Mouse (Mus musculus): ENCODE data around the gene Stam2.

Stam2 gene

DNA sequence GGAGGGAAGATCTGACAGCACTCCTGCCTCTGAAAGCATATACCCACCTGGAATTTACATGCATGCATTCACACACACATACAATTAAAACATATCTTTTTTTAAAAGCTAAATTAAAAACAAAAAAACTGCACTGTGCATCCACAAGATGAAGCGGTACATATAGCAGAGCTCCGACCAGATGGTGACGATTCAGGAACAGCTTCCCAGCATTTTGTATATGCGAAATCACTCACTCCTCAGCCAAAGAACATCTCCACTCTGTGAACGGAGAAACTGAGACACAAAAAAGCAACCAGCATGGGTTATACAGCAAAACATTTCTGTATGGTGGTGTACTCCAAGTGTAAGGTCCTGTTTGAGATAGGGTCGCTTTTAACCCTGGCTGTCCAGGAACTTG, 11.2 kb downstream of the Stam2 start:
- no peak for DNase-seq (ENCODE audit: low read depth, low spot score)

DNA sequence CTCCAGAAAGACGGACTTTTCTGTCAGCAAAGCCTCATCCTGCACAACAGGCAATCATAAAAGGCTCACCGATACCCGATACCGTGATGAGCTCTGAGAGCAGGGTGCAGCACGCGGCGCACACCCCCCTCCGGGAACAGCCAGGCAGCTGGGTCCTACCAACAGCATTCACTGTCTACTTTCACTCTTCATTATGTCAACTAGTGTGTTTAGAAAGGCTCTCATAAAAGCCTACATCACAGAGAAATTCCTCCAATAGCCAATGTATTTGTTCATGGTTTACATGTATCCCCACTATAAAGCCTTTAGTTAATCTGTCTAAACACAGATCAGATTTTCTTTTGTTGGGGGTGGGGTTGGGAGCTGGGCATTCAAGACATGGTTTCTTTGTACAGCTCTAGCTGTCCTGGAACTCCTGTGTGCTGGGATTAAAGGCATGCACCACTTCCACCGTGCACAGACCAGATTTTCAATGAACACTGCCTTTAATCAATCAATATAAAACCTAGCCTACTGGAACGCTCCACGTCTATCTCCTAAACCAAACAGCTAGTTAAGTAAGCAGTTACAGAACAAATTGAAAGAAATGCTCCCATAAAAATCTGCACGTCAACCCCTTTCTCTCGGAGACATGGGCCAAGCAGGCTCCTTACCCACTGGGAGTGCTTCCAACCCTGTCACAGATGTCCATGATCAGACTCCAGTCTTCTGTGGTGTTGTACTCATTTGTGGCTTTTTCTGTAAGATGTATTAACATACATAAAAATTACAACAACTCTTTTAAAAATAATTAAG, 21.7 kb downstream of the Stam2 start:
- DNase-seq (ENCODE audit: low read depth, low spot score) = no peak

DNA sequence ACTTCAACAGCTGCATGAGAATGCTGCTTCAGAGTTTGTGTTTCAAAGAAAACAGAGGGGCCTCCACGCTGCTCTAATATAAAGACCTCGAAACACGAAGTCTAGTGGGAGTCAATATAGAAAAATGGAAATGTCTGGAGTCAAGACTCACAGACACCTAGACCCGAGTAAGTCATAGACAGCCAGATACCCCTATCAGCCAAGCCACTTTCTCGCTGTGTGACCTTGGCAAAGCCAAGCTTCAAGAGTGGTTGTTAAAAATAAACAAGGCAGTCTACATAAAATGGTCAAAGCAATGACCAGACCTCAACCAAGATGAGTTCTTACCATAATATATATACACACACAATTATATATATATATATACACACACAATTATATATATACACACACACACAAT, 25.0 kb downstream of the Stam2 start:
- DNase-seq (ENCODE audit: low read depth, low spot score) = no peak

DNA sequence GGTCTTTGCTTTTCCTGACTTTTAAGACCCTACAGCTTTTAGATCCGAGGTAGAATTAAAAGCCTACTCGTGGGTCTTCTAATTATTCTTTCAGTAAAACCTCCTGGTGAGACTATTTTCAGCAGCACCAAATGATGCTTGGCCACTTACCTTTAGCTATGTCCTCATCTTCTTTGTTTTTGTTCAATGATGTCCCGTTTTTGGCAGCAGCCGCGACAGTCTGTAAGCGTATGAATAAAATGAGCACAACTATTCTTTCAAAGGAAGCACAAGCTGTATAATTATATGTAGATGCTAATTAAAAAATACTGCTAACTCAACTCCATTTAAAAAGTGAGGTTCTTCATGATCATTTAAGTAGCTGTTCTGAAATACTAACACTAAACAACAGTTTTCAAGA, 26.5 kb downstream of the Stam2 start:
- DNase-seq (ENCODE audit: low read depth, low spot score) = no peak

- no peak for DNase-seq (ENCODE audit: low read depth, low spot score)
Measured at GRCm38 (mm10) chr2:52714111-52714510, 28.0 kb downstream of the Stam2 start.

DNA sequence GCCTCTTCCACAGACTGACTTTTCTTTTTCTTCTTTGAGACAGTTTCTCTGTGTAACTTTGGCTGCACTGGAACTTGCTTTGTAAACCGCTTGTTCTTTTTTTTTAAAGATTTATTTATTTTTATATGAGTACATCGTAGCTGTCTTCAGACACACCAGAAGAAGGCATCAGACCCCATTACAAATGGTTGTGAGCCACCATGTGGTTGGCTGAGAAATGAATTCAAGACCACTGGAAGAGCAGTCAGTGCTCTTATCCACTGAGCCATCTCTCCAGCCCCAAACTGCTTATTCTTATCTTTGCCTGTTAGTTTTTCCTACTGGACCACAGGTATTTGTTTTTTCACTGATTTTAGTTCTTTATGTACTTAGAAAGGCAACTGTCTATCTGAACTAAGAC, 31.3 kb downstream of the Stam2 start:
- DNase-seq (ENCODE audit: low read depth, low spot score) = no peak

DNA sequence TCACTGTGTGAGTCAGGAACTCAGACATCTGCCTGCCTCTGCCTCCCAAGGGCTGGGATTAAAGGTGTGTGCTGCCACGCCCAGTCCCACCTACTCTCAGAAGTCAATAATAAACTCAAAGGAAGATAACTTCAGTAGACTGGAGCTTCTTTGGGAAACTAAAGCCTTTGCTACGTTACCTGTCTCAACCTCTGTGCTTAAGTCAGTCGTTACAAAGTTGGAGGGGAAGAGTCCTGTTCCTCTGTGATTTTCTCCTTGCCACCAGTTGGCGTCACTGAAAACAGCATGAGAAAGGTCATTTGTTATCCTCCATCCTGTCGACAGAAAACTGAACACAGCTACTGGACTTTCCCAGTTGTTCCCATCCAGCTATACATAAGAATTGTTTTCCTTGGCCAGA, 32.7 kb downstream of the Stam2 start:
- no peak for DNase-seq (ENCODE audit: low read depth, low spot score)

DNA sequence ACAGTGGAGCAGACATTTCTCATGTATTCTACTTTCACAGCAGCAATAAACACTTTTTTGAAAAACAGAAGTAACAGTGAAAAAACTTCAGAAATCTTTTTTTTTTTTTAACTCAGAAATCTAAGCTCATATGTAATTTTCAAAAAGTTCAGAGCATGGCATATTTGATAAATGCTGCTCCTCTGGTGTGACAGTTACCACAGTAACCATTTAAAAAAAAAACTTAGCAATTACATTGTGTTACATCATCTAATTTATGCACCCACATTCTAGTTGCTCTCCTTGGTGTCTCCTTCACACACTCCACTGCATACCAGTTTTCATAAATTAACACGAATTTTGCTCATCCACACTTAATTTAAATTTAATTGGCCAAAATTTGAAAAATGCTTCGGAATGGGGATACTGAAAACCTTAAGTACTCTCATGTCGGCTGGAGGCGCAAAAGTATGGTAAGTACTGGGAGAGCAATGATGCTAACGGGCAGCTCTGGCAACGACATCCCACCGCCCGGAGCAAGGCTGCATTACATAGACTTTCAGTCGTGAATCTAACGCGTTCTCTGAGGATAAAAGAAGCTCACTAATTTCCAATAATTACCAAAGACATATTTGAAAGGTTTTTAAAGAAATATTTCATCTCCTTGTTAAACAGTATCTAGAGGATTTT, 40.6 kb downstream of the Stam2 start:
- DNase-seq (ENCODE audit: low read depth, low spot score) = no peak

GRCm38 (mm10) chr2:52700352-52700751, 41.7 kb downstream of the Stam2 start:
- no peak for DNase-seq (ENCODE audit: low read depth, low spot score)

- no peak for DNase-seq (ENCODE audit: low read depth, low spot score)
Measured at GRCm38 (mm10) chr2:52694604-52695003, 47.5 kb downstream of the Stam2 start.

- no peak for DNase-seq (ENCODE audit: low read depth, low spot score)
Measured at GRCm38 (mm10) chr2:52691745-52692144, 50.3 kb downstream of the Stam2 start.

DNA sequence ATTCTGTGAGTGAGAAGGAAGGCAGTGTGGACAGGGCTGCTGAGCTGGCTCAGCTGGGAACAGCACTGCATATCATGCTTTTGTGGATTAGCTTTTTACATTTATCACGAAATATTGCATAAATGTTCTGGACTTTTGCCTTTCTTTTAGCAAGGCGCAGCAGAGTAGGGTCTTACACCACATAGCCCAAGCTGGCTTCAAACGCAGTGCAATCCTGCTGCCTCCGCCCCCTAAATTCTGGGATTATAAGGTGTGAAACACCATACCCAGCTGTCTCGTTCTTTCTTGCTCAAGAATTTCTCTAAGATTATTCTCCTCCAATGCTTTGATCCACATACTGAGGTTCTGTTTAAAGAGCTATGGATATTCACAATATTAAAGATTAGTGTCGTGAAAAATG, 55.5 kb downstream of the Stam2 start:
- DNase-seq (ENCODE audit: low read depth, low spot score) = no peak

DNA sequence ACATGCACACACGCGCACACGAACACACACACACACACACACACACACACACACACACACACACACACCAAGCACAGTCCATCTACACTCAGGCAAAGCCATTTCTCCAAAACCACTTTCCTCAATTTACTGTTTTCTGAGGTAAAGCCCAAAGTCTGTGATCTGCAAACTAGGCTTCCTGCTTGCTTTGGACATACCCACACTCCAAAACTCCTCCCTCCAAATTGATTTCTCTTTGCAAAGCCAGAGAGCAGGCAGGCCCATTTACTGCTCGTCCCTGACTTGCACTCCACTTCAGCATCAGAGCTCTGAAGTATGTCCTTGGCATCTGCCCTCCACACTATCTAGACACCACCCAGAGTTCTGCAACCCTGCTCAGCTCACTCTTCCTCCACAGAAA, 64.5 kb downstream of the Stam2 start:
- no peak for DNase-seq (ENCODE audit: low read depth, low spot score)

- no peak for DNase-seq (ENCODE audit: low read depth, low spot score)
Measured at GRCm38 (mm10) chr2:52676913-52677303, 65.2 kb downstream of the Stam2 start.

DNA sequence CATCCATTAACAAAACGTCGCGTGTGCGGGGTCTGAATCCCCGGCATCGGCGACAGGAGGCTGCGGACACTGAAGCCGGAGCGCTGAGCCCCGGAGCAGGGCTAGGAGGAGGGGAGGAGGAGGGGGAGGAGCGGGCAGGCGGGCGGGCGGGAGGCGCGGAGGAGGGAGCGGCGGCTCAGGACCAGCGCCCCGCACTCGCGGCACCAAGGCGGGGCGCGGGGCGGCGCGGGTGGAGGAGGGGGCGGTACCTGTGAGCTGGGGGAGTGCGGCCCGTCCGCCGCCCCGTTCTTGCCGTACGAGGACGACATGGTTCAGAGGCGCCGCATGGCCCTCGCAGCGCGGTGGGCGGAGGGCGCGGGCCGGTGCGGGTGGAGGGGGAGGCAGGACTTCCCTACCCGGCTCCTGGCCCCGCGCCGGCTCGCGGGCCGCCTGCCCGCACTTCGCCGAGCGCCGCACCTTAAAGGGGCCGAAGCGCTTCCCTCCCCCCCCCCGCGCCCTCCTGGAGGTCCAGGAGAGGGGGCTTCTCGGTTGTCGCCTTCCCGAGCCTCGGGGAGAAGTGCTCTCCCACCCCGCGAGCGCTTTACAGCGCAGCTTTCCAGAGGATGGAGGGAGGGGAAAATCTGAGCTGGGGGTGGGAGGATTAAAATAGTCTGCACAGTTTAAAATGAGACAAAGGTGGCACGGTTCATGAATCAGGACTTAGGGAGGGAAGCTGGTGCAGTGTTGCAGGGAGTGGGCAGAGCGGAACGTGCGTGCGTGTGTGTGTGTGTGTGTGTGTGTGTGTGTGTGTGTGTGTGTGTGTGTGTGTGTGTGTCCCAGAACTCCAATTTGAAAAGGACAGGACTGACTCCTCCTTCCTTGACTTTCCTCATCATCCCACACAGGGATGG, 65.8 kb downstream of the Stam2 start, which contains the start of gene Cacnb4:
Gene Cacnb4, minus strand, starts transcription at position 809 of the 890 bp plus-strand sequence.
- peak; percentile 29 for DNase-seq (ENCODE audit: low read depth, low spot score)

DNA sequence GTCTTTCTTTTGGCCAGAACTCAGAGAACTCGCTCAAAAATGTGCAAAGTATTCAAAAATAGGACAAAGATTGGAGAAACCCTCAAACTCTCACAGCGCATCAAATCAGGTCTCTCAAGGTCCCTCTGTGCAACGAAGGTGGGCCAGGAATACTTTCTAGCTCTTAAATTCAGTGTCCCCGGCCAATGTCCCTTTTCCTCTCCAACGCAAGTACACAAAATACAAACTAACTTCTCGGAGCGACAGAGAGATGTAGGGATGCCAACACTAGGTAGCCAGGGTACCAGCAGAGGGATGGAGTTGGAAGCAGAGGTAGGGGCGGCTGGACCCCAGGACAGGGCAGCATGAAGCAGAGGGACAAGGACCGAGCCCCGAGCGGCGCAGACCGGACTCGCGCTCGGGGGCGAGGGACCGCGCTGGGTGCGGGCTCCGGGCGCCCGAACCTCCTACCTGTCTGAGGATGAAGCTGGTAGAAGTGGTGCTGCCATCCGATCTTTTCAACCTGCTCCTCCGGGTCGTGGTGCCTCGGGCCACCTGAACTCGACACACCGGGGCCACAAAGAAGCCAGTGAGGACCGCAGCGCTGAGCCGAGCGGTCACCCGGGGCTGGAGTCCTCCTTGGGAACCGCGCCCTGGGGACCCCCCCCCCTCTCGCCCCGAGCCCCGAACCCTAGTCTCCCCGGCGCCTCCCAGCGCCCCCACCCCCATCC, 66.6 kb downstream of the Stam2 start:
- no peak for DNase-seq (ENCODE audit: low read depth, low spot score)

- DNase-seq (ENCODE audit: low read depth, low spot score) = no peak
Measured at GRCm38 (mm10) chr2:52674886-52675277, 67.2 kb downstream of the Stam2 start.

- no peak for DNase-seq (ENCODE audit: low read depth, low spot score)
Measured at GRCm38 (mm10) chr2:52673172-52673571, 68.9 kb downstream of the Stam2 start.

- no peak for DNase-seq (ENCODE audit: low read depth, low spot score)
Measured at GRCm38 (mm10) chr2:52670733-52671132, 71.3 kb downstream of the Stam2 start.

DNA sequence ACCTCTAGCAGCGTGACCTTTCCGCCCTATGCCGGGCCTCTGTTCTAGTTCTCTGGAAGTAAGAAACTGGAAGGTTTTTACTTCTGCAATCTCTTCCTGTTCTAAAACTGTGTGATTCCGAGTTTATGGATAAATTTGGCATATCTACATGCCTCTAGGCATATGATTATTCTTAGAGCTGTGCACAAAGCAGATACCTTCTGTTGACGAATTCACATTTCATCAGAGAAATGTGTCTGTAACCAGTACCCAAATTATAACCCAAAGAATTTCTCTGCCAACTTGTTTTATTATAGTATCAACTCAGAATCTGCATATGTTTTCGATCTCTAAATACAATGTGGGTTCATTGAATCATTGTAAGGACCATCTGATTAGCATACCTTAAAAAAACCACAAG, 73.6 kb downstream of the Stam2 start:
- no peak for DNase-seq (ENCODE audit: low read depth, low spot score)

GRCm38 (mm10) chr2:52656722-52657121, 85.4 kb downstream of the Stam2 start:
- DNase-seq (ENCODE audit: low read depth, low spot score) = no peak

- DNase-seq (ENCODE audit: low read depth, low spot score) = no peak
Measured at GRCm38 (mm10) chr2:52654541-52654940, 87.5 kb downstream of the Stam2 start.

All from CD4-positive helper T cell, adult 2 months (primary cell).